Mouse (Mus musculus) myocyte (in vitro differentiated cells): Measurements from ENCODE around the gene Sh3bgr.

ENCODE experiments used
- E2F4 ChIP-seq: IDR thresholded peaks from one replicate; pipeline ENCODE4 v1.6.1; 2011; ENCODE audit warnings: mild to moderate bottlenecking, control low read depth, moderate library complexity; ENCODE audit not compliant: insufficient read depth
- MAX ChIP-seq: IDR thresholded peaks from one replicate; pipeline ENCODE4 v1.6.1; 2011; ENCODE audit warnings: low read depth, mild to moderate bottlenecking, control low read depth
- MYOG ChIP-seq, 3 experiments: IDR thresholded peaks; one replicate each; pipeline ENCODE4 v1.6.1; 2011; ENCODE audit warnings: control low read depth in 2 of 3, low read depth in 2 of 3, mild to moderate bottlenecking in 2 of 3; ENCODE audit not compliant: insufficient read length in 2 of 3, control insufficient read depth in 1 of 3, insufficient read depth in 1 of 3
- POLR2A ChIP-seq: IDR thresholded peaks from one replicate; pipeline ENCODE4 v1.6.1; 2011; ENCODE audit warnings: low read depth, mild to moderate bottlenecking, control low read depth, moderate library complexity; ENCODE audit not compliant: insufficient read length
- POLR2AphosphoS2 ChIP-seq: IDR thresholded peaks from one replicate; pipeline ENCODE4 v1.6.1; 2011; ENCODE audit warnings: low read depth, control low read depth; ENCODE audit not compliant: insufficient read length

DNA sequence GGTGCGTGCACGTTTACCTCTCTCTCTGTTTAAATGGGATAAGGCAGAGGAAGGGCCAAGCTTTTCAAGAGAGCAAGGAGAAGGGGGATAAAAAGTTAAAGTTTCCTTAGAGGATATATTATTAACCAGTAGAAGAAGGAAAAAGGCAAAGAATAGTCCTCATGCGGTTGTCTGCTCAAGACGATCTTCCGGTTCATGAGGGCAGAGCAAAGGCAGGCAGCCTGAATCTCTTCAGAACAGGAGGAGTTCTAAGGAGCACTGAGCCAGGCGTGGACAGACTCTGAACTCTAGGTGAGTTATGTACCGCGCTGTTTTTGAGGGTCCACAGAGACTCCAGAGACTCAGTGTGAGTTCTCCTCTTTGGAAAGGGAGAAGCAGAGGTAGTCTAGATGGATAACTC is 58.2 kb downstream of the Sh3bgr start:
- TF ChIP-seq POLR2A = no peak
- TF ChIP-seq POLR2AphosphoS2 = no peak
- TF ChIP-seq MAX = no peak
- TF ChIP-seq E2F4 = no peak
- no peak for TF ChIP-seq MYOG (IDR thresholded peaks at IDR 0.05; ENCODE audit: control insufficient read depth in 1 of 3, insufficient read depth in 1 of 3, insufficient read length in 2 of 3, low read depth in 2 of 3)
